Mouse (Mus musculus): ENCODE measurements around the gene Slc39a7. TPM values are rescaled to one million over a fixed set of nuclear protein-coding genes. Genes with fewer than 3 reads are reported as not detected.

Slc39a7 gene
- polyA plus RNA-seq, 1 experiment = 138 TPM

- TF ChIP-seq POLR2A (IDR thresholded peaks at IDR 0.05; ENCODE audit: borderline replicate concordance, extremely low read depth, insufficient read depth, insufficient read length, poor library complexity, severe bottlenecking) (no peak), CTCF (IDR thresholded peaks at IDR 0.05; ENCODE audit: borderline replicate concordance, extremely low read depth, insufficient read depth, insufficient read length) (no peak)
These were observed 8.3 kb upstream of the Slc39a7 start for GRCm38 (mm10) chr17:34039562-34040450.

GRCm38 (mm10) chr17:34038878-34039561 is 7.5 kb upstream of the Slc39a7 start, which contains the start of gene Col11a2:
Gene Col11a2 (plus strand): TSS chr17:34039437.
- TF ChIP-seq POLR2A (IDR thresholded peaks at IDR 0.05; ENCODE audit: borderline replicate concordance, extremely low read depth, insufficient read depth, insufficient read length, poor library complexity, severe bottlenecking) (no peak), CTCF (IDR thresholded peaks at IDR 0.05; ENCODE audit: borderline replicate concordance, extremely low read depth, insufficient read depth, insufficient read length) (peak; percentile 1; the same call in 1 of the 2 replicates)
- peak; percentile 60 for DNase-seq (ENCODE audit: low read depth)

More at GRCm38 (mm10) chr17:34039562-34040450, 8.3 kb upstream of the Slc39a7 start:
- peak; percentile 26 for DNase-seq (ENCODE audit: low read depth)

- no peak for TF ChIP-seq POLR2A (IDR thresholded peaks at IDR 0.05; ENCODE audit: borderline replicate concordance, extremely low read depth, insufficient read depth, insufficient read length, poor library complexity, severe bottlenecking)
- TF ChIP-seq CTCF (IDR thresholded peaks at IDR 0.05; ENCODE audit: borderline replicate concordance, extremely low read depth, insufficient read depth, insufficient read length) = no peak
- peak; percentile 78 for DNase-seq (ENCODE audit: low read depth)
These were observed 7.0 kb upstream of the Slc39a7 start for GRCm38 (mm10) chr17:34038440-34038839.

GRCm38 (mm10) chr17:34037241-34037640 is 5.8 kb upstream of the Slc39a7 start:
- no peak for DNase-seq (ENCODE audit: low read depth)

GRCm38 (mm10) chr17:34036647-34037046 is 5.2 kb upstream of the Slc39a7 start:
- TF ChIP-seq CTCF (IDR thresholded peaks at IDR 0.05; ENCODE audit: borderline replicate concordance, extremely low read depth, insufficient read depth, insufficient read length) = no peak
- TF ChIP-seq POLR2A (IDR thresholded peaks at IDR 0.05; ENCODE audit: borderline replicate concordance, extremely low read depth, insufficient read depth, insufficient read length, poor library complexity, severe bottlenecking) = no peak
- no peak for DNase-seq (ENCODE audit: low read depth)

More at GRCm38 (mm10) chr17:34037241-34037640, 5.8 kb upstream of the Slc39a7 start:
- TF ChIP-seq CTCF (IDR thresholded peaks at IDR 0.05; ENCODE audit: borderline replicate concordance, extremely low read depth, insufficient read depth, insufficient read length) (no peak), POLR2A (IDR thresholded peaks at IDR 0.05; ENCODE audit: borderline replicate concordance, extremely low read depth, insufficient read depth, insufficient read length, poor library complexity, severe bottlenecking) (no peak)

GRCm38 (mm10) chr17:34035517-34035916 is 4.0 kb upstream of the Slc39a7 start:
- no peak for DNase-seq (ENCODE audit: low read depth)
- TF ChIP-seq CTCF (IDR thresholded peaks at IDR 0.05; ENCODE audit: borderline replicate concordance, extremely low read depth, insufficient read depth, insufficient read length) = no peak
- no peak for TF ChIP-seq POLR2A (IDR thresholded peaks at IDR 0.05; ENCODE audit: borderline replicate concordance, extremely low read depth, insufficient read depth, insufficient read length, poor library complexity, severe bottlenecking)

- peak; percentile 73 for TF ChIP-seq CTCF (IDR thresholded peaks at IDR 0.05; ENCODE audit: borderline replicate concordance, extremely low read depth, insufficient read depth, insufficient read length)
- TF ChIP-seq POLR2A (IDR thresholded peaks at IDR 0.05; ENCODE audit: borderline replicate concordance, extremely low read depth, insufficient read depth, insufficient read length, poor library complexity, severe bottlenecking) = no peak
- DNase-seq (ENCODE audit: low read depth) = peak; percentile 49
These were observed 2.6 kb upstream of the Slc39a7 start for GRCm38 (mm10) chr17:34034064-34034463.

- DNase-seq (ENCODE audit: low read depth) = no peak
- TF ChIP-seq POLR2A (IDR thresholded peaks at IDR 0.05; ENCODE audit: borderline replicate concordance, extremely low read depth, insufficient read depth, insufficient read length, poor library complexity, severe bottlenecking) (no peak), CTCF (IDR thresholded peaks at IDR 0.05; ENCODE audit: borderline replicate concordance, extremely low read depth, insufficient read depth, insufficient read length) (no peak)
These were observed 2.0 kb upstream of the Slc39a7 start for GRCm38 (mm10) chr17:34033441-34033840.

- TF ChIP-seq POLR2A (IDR thresholded peaks at IDR 0.05; ENCODE audit: borderline replicate concordance, extremely low read depth, insufficient read depth, insufficient read length, poor library complexity, severe bottlenecking) (no peak), CTCF (IDR thresholded peaks at IDR 0.05; ENCODE audit: borderline replicate concordance, extremely low read depth, insufficient read depth, insufficient read length) (no peak)
- no peak for DNase-seq (ENCODE audit: low read depth)
These were observed 1.3 kb upstream of the Slc39a7 start for GRCm38 (mm10) chr17:34032806-34033205.

GRCm38 (mm10) chr17:34032174-34032632 is 721 bp upstream of the Slc39a7 start:
- no peak for TF ChIP-seq CTCF (IDR thresholded peaks at IDR 0.05; ENCODE audit: borderline replicate concordance, extremely low read depth, insufficient read depth, insufficient read length)
- TF ChIP-seq POLR2A (IDR thresholded peaks at IDR 0.05; ENCODE audit: borderline replicate concordance, extremely low read depth, insufficient read depth, insufficient read length, poor library complexity, severe bottlenecking) = no peak
- DNase-seq (ENCODE audit: low read depth) = peak; percentile 60

GRCm38 (mm10) chr17:34030861-34031326 is 588 bp downstream of the Slc39a7 start:
- DNase-seq (ENCODE audit: low read depth) = no peak
- no peak for TF ChIP-seq POLR2A (IDR thresholded peaks at IDR 0.05; ENCODE audit: borderline replicate concordance, extremely low read depth, insufficient read depth, insufficient read length, poor library complexity, severe bottlenecking)
- no peak for TF ChIP-seq CTCF (IDR thresholded peaks at IDR 0.05; ENCODE audit: borderline replicate concordance, extremely low read depth, insufficient read depth, insufficient read length)

All from brain, embryonic 14.5 days (tissue).